Mouse (Mus musculus) kidney, embryonic 15.5 days (tissue): ENCODE results near the gene Abcb1b. TPM values are rescaled to one million over a fixed set of nuclear protein-coding genes. Genes with fewer than 3 reads are reported as not detected.
A peak's percentile ranks its signal among the peaks of the same experiment; 100 is the strongest.

Source experiments
- ATAC-seq: fragments of 200-750 bp; cut with Nextera tagmentation; replicated peaks from 2 replicates; pipeline ENCODE4 v1.8.0; 2017; ENCODE audit warnings: moderate TSS enrichment; ENCODE audit not compliant: low FRiP score
- H3K27ac ChIP-seq: fragments of 300-500 bp; sonication (generic); 2 replicates; pipeline ENCODE4 v1.5.1; 2015; ENCODE audit warnings: mild to moderate bottlenecking, inconsistent platforms
- H3K27me3 ChIP-seq: fragments of 300-500 bp; sonication (generic); 2 replicates; pipeline ENCODE4 v1.6.1; 2015; ENCODE audit warnings: inconsistent platforms
- H3K36me3 ChIP-seq: fragments of 300-500 bp; sonication (generic); 2 replicates; pipeline ENCODE4 v1.6.1; 2015; ENCODE audit warnings: inconsistent platforms
- H3K4me1 ChIP-seq: fragments of 300-500 bp; sonication (generic); 2 replicates; pipeline ENCODE4 v1.6.1; 2015; ENCODE audit warnings: inconsistent platforms
- H3K4me2 ChIP-seq: fragments of 300-500 bp; sonication (generic); 2 replicates; pipeline ENCODE4 v1.6.1; 2015; ENCODE audit warnings: moderate library complexity, mild to moderate bottlenecking, inconsistent platforms
- H3K4me3 ChIP-seq: fragments of 300-500 bp; sonication (generic); replicated peaks from 2 replicates; pipeline ENCODE4 v1.5.1; 2015; ENCODE audit warnings: mild to moderate bottlenecking, inconsistent platforms
- H3K9ac ChIP-seq: fragments of 300-500 bp; sonication (generic); 2 replicates; pipeline ENCODE4 v1.6.1; 2015; ENCODE audit warnings: mild to moderate bottlenecking, inconsistent platforms
- H3K9me3 ChIP-seq: fragments of 300-500 bp; sonication (generic); replicated peaks from 2 replicates; pipeline ENCODE4 v1.6.1; 2016; ENCODE audit warnings: inconsistent platforms
- WGBS: fragments of 180-500 bp; shearing (Covaris S2); methylation state at CpG from one replicate; pipeline ENCODE4 v1.1.7; 2015; ENCODE audit warnings: mixed read lengths; 5-methylcytosine and 5-hydroxymethylcytosine counted together
- polyA plus RNA-seq: library from polyadenylated mRNA; unstranded; fragments of >200 nt; fragmentation: Nextera tagmentation; extraction: Ambion mirVana; gene quantifications from 2 replicates; pipeline ENCODE4 v1.2.1, GENCODE M21; 2015

The Abcb1b gene
- polyA plus RNA-seq, 1 experiment from 2014 or later = 3.4 TPM

DNA sequence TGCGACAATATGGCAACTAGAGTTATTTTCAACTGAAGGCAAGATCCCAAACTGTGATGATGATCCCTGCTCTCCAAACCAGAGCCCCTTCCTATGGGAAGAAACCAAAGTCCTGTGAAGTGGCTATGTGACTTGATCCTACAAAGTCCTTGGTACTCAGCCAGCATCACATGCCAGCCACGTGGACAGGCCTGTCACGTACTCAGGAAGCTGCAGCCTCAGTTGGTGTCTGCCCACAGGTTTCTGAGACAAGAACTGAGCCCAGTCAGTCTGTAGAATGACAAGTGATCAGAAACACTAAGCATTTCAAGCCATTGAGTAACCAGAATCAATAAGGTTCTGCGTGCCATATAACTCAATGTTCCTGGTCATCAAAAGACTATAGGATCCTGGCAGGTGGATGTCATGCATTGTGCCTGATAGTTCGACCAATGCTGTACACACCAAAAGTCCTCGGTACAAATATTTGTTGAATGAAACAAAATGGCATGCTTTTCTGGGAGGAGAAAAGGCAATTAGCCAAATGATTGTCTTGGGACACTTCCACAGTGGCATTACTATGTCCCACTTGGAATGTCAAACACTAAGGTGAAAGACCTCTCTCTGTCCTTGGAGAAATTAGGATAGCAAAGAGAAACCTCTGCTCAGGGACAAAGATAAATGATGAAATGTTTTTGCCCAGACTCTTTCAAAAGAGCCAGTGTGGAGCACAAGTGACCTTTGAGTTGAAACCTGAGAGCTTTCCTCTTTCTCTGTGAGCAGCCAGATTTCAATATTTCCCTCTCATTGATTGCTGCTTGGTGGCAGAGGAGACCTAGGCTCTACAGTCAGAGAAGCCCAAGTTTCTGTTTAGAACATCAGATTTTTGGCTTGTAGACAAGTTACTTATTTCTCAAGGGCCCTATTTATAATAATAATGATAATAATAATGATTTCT, 75.3 kb downstream of the Abcb1b start:
- Histone ChIP-seq H3K4me3 (no peak overlapping the region), H3K36me3 (no peaks in the 10 kb centered on the region), H3K9ac (no peak overlapping the region), H3K4me1 (no peaks in the 10 kb centered on the region), H3K4me2 (no peak overlapping the region), H3K27ac (no peak overlapping the region), H3K27me3 (no peaks in the 10 kb centered on the region), H3K9me3 (no peaks in the 10 kb centered on the region)
- no peak for ATAC-seq
- 87% methylated on average over 6 of the region's 6 CpGs for WGBS

DNA sequence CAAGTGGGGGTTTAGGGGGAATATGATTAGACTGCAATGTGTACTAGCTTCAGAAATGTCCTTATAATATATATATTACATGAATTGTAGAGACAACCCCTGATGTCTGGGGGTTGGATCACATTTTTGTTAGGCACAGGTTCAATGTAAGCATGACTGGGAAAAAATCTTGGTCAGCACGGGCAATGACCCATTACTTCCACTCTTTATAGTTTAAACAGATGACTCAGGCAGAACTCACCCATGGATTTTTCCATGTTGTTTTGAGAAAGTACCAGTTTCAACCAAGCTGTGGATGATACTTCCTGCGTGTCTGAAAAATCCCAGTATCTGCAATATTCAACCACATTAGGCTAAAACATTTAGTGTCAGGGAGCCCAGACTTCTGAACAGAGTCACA, 79.1 kb downstream of the Abcb1b start:
- ATAC-seq = no peak
- 69% methylated on average over 2 of the region's 2 CpGs for WGBS
- H3K27ac ChIP-seq = no peak overlapping the region
- H3K27me3 ChIP-seq = no peaks in the 10 kb centered on the region
- H3K36me3 ChIP-seq = no peaks in the 10 kb centered on the region
- H3K9ac ChIP-seq = no peak overlapping the region
- no peak overlapping the region for H3K4me3 ChIP-seq
- no peaks in the 10 kb centered on the region for H3K4me1 ChIP-seq
- H3K4me2 ChIP-seq = no peak overlapping the region
- H3K9me3 ChIP-seq = no peaks in the 10 kb centered on the region

DNA sequence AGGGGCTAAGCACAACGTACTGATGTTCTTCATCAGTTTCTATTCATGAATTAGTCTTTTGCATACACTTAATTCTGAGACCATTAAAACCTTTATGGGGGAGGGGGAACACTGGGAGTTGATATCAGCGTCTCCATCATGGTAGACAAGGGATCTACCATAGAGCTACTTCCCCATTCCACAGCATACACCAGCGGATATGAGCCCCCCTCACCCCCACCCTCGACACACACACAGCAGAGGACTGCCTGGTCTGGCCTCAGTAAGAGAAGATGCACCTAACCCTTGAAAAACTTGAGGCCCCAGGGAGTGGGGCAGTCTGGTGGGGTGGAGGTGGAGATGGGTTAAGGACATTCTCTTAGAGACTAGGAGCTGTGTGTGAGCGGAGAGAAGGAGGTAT, 79.9 kb downstream of the Abcb1b start:
- no peak for ATAC-seq
- H3K4me2 ChIP-seq = no peak overlapping the region
- H3K9ac ChIP-seq = no peak overlapping the region
- no peaks in the 10 kb centered on the region for H3K27me3 ChIP-seq
- no peaks in the 10 kb centered on the region for H3K36me3 ChIP-seq
- 74% methylated on average over 5 of the region's 5 CpGs for WGBS
- no peaks in the 10 kb centered on the region for H3K9me3 ChIP-seq
- H3K4me3 ChIP-seq = no peak overlapping the region
- H3K27ac ChIP-seq = no peak overlapping the region
- H3K4me1 ChIP-seq = no peaks in the 10 kb centered on the region

DNA sequence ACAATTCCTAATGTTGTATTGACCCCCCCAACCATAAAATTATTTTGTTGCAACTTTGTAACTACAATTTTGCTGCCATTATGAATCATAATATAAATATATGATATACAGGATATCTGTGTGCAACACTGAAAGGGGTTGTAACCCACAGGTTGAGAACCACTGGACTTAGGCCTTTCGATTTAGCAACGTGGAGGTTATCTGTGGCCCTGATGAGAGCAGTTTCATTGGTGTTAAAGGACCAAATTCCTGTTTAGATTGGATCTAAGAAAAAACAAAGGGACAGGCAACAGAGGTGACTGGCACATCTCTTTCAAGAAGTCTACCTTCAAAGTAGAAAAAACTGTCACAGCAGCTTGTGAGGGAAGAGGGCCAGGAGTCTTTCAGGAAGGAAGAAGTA, 87.9 kb downstream of the Abcb1b start:
- Histone ChIP-seq H3K4me2 (no peak overlapping the region), H3K4me1 (no peaks in the 10 kb centered on the region), H3K36me3 (no peaks in the 10 kb centered on the region), H3K9ac (no peak overlapping the region), H3K27me3 (no peaks in the 10 kb centered on the region), H3K9me3 (0 out of 2 replicates have a peak, but pooled peaks cover 3% of the 10 kb centered on the region), H3K4me3 (no peak overlapping the region), H3K27ac (no peak overlapping the region)
- 85% methylated on average over 2 of the region's 2 CpGs for WGBS
- no peak for ATAC-seq

DNA sequence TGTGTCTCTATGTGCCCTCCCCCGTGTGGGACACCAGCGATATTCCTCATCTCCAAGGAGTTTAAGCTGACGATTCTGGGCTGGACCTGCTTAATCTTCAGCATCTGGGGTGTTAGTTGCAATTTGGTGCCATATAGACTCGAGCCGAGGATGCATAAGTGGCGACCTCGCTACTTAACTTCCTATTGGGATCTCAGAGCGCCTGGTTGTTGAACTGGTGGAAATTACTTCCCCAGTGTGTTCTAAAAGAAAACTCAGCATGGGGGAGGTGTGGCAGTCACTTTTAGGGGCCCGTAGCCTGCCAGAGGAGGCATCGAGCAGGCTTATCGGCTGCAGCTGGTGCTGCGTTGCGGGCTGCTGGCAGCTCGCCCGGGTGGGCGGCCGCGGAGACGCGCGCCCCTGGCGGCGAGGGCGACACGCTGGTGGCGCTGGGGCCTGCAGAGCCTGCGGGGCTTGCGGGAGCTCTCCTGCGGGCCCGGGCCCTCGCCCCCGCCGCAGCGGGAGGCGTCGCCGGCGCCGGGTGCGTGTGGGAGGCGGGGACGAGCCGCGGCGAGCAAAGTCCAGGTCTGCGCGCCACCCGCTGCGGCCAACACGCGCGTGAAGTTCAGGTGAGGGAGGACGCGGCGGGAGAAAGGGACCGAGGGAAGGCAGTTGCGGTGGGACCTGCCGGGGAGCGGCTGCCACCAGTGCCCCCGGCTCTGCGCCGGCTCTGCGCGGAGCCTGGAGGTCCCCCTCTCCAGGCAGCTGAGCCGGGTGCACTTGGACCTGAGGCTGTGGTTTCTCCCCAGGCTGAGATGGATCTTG, 95.6 kb downstream of the Abcb1b start, which contains the start of gene Abcb4:
Gene Abcb4, plus strand, starts transcription at position 418 of the 804 bp plus-strand sequence.
- peak within 1 kb of the TSS; percentile 98 for H3K4me2 ChIP-seq
- peaks cover 34% of the 10 kb centered on the region for H3K27me3 ChIP-seq
- peak within 1 kb of the TSS; percentile 44 for H3K9ac ChIP-seq
- no peak within 1 kb of the TSS for H3K27ac ChIP-seq
- peaks cover 14% of the 10 kb centered on the region; the same call in 1 of the 2 replicates for H3K4me1 ChIP-seq
- peak; percentile 95 for ATAC-seq
- 0 out of 2 replicates have a peak, but pooled peaks cover 5% of the 10 kb centered on the region for H3K9me3 ChIP-seq
- WGBS = under 1% methylated on average over 63 of the region's 65 CpGs
- H3K36me3 ChIP-seq = no peaks in the 10 kb centered on the region
- H3K4me3 ChIP-seq = peak within 1 kb of the TSS; percentile 58

DNA sequence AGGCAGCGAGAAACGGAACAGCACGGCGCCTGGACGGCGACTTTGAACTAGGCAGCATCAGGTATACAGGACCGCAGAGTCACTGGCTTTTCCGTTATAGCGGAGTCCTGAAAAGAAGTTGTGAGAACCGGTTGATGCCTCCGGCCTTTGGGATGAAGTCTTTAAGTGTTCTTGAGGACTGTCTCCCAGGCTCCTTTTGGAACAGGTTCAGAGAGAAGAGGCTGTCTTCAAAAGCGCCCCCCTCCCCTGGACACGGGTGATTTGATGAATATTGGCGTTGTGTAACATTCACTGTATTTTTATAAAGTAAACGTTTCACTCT, 96.1 kb downstream of the Abcb1b start:
- Histone ChIP-seq H3K9ac (peak overlapping the region; percentile 44), H3K36me3 (no peaks in the 10 kb centered on the region), H3K27me3 (peaks cover 34% of the 10 kb centered on the region), H3K4me2 (peak overlapping the region; percentile 98), H3K4me1 (peaks cover 14% of the 10 kb centered on the region; the same call in 1 of the 2 replicates), H3K27ac (no peak overlapping the region), H3K4me3 (peak overlapping the region; percentile 58), H3K9me3 (0 out of 2 replicates have a peak, but pooled peaks cover 5% of the 10 kb centered on the region)
- ATAC-seq = no peak
- WGBS = 8% methylated on average over 15 of the region's 15 CpGs

- Histone ChIP-seq H3K9me3 (0 out of 2 replicates have a peak, but pooled peaks cover 5% of the 10 kb centered on the region), H3K4me3 (no peak overlapping the region; the same call in 1 of the 2 replicates), H3K9ac (no peak overlapping the region), H3K27me3 (peaks cover 34% of the 10 kb centered on the region), H3K27ac (no peak overlapping the region), H3K36me3 (no peaks in the 10 kb centered on the region), H3K4me2 (peak overlapping the region; percentile 98; the same call in 1 of the 2 replicates), H3K4me1 (peaks cover 14% of the 10 kb centered on the region; the same call in 1 of the 2 replicates)
- 63% methylated on average over 15 of the region's 15 CpGs for WGBS
- no peak for ATAC-seq
Measured at GRCm38 (mm10) chr5:8894641-8895490, 96.9 kb downstream of the Abcb1b start.

DNA sequence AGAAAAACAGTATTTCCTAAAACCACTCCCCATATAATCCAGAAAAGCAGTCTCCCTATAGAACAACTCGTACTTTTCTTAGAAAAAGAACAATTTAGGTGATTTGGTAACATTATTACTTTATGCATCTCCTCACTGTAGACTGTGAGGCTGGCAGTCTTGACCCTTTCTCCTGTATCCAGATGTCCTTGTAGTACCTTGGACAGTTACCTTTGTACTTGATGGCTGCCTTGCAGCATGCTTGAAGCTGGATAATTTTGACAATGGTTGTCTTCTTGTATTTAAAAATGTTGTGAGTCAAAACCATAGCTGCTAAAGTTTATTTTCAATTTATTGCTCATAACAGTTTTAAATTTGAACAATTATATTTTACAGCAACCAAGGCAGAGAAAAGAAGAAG, 98.3 kb downstream of the Abcb1b start:
- no peak for ATAC-seq
- Histone ChIP-seq H3K4me2 (no peak overlapping the region), H3K9ac (no peak overlapping the region), H3K4me1 (peaks cover 14% of the 10 kb centered on the region; the same call in 1 of the 2 replicates), H3K36me3 (no peaks in the 10 kb centered on the region), H3K27me3 (peaks cover 34% of the 10 kb centered on the region), H3K9me3 (no peaks in the 10 kb centered on the region), H3K27ac (no peak overlapping the region), H3K4me3 (no peak overlapping the region)
- WGBS = 75% methylated on average over 1 of the region's 1 CpGs

GRCm38 (mm10) chr5:8898246-8898645, 100.3 kb downstream of the Abcb1b start:
- Histone ChIP-seq H3K4me2 (no peak overlapping the region), H3K27ac (no peak overlapping the region), H3K9me3 (no peaks in the 10 kb centered on the region), H3K4me1 (peaks cover 10% of the 10 kb centered on the region; the same call in 1 of the 2 replicates), H3K9ac (no peak overlapping the region), H3K4me3 (no peak overlapping the region), H3K27me3 (peaks cover 18% of the 10 kb centered on the region), H3K36me3 (no peaks in the 10 kb centered on the region)
- ATAC-seq = no peak
- 78% methylated on average over 3 of the region's 3 CpGs for WGBS

DNA sequence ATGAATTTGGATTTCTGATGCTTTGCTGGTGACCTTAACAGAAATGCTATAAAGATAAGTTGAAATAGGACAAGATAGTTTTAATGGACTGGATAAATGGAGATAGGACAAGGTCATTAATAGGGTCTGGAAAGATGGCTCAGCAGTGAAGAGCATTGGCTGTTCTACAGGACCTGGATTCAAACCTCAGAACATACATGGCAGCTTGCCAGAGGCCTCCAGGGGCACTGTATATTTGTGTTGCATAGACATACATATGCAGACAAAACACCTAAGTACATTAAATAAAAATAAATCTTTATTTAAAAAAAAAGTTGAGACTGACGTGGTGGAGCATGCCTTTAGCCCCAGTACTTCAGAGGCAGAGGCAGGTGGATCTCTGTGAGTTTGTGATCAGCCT, 103.1 kb downstream of the Abcb1b start:
- Histone ChIP-seq H3K27me3 (no peaks in the 10 kb centered on the region), H3K4me2 (no peak overlapping the region), H3K9me3 (no peaks in the 10 kb centered on the region), H3K36me3 (no peaks in the 10 kb centered on the region), H3K27ac (no peak overlapping the region), H3K4me3 (no peak overlapping the region), H3K9ac (no peak overlapping the region), H3K4me1 (no peaks in the 10 kb centered on the region)
- ATAC-seq = no peak
- WGBS = 68% methylated on average over 1 of the region's 1 CpGs

- Histone ChIP-seq H3K4me3 (no peak overlapping the region), H3K27me3 (no peaks in the 10 kb centered on the region), H3K9ac (no peak overlapping the region), H3K4me1 (no peaks in the 10 kb centered on the region), H3K36me3 (no peaks in the 10 kb centered on the region), H3K4me2 (no peak overlapping the region), H3K9me3 (no peaks in the 10 kb centered on the region), H3K27ac (no peak overlapping the region)
- 74% methylated on average over 6 of the region's 6 CpGs for WGBS
- no peak for ATAC-seq
Measured at GRCm38 (mm10) chr5:8902141-8902817, 104.3 kb downstream of the Abcb1b start.
